Comparison of ENCODE assay signal across 19 mouse cellular contexts in genomic region chr3:54310604-54311003, GRCm38 (mm10). TPM values are rescaled to one million over a fixed set of nuclear protein-coding genes. Genes with fewer than 3 reads are reported as not detected.
DNase-seq lines count a peak whose midpoint lies in the region; ATAC-seq and TF ChIP-seq lines count a peak whose summit lies in the region.
"Had no signal": no experiment of that assay in that cellular context is flagged by ENCODE, and none has a peak within 500 bp of the region (broad histone marks: within the 10 kb centered on the region; RNA-seq: fewer than 3 reads in every experiment).

No protein-coding gene starts in this region.

- no peak overlapping the region for H3K4me2 ChIP-seq in kidney, embryonic 16.5 days (replicated peaks; ENCODE audit: low read depth, low read length)
- H3K4me2 ChIP-seq in intestine, embryonic 16.5 days (ENCODE audit: low read depth, low read length), result no peak overlapping the region
- H3K4me2 ChIP-seq: embryonic facial prominence, embryonic 13.5 days; heart, embryonic 15.5 days; limb, embryonic 15.5 days; neural tube, embryonic 12.5 days had no signal

- no peak overlapping the region for H3K9ac ChIP-seq in kidney, embryonic 16.5 days (replicated peaks; ENCODE audit: low read length)
- no peak overlapping the region for H3K9ac ChIP-seq in intestine, embryonic 16.5 days (ENCODE audit: low read depth, low read length)
- H3K9ac ChIP-seq: embryonic facial prominence, embryonic 13.5 days; forebrain, postnatal 0 days; heart, embryonic 15.5 days; limb, embryonic 15.5 days; neural tube, embryonic 12.5 days had no signal

- H3K36me3 ChIP-seq in kidney, embryonic 16.5 days (ENCODE audit: insufficient read depth, low read length), result no peaks in the 10 kb centered on the region
- no peaks in the 10 kb centered on the region for H3K36me3 ChIP-seq in intestine, embryonic 16.5 days (ENCODE audit: control insufficient read depth, insufficient read depth, low read length)
- H3K36me3 ChIP-seq: embryonic facial prominence, embryonic 13.5 days; heart, embryonic 15.5 days; limb, embryonic 15.5 days; neural tube, embryonic 12.5 days had no signal

- 0 out of 2 replicates have a peak, but pooled peaks have one; percentile 46 for ATAC-seq in kidney, embryonic 16.5 days (ENCODE audit: low FRiP score, low TSS enrichment)
- peak; percentile 26; the same call in 1 of the 2 replicates for ATAC-seq in intestine, embryonic 16.5 days
- no peak for ATAC-seq in granulocyte monocyte progenitor cell, adult 5-6 weeks (replicated peaks; ENCODE audit: poor library complexity, severe bottlenecking)
- ATAC-seq: forebrain, postnatal 0 days had no signal

- H3K27ac ChIP-seq in kidney, embryonic 16.5 days (ENCODE audit: low read length), result peak overlapping the region; percentile 7; the same call in 1 of the 2 replicates
- H3K27ac ChIP-seq in intestine, embryonic 16.5 days (ENCODE audit: low read length), result no peak overlapping the region
- no peak overlapping the region for H3K27ac ChIP-seq in left cerebral cortex, adult 2 months
- H3K27ac ChIP-seq: embryonic facial prominence, embryonic 13.5 days; heart, adult 2 months; heart, embryonic 15.5 days; limb, embryonic 15.5 days; neural tube, embryonic 12.5 days had no signal

- intact Hi-C loops in left cerebral cortex, adult 2 months (cut with DNase I), result loop anchor here (10.0 kb wide), 3 partner anchors 446 to 786 kb away; partner anchors contain the start of gene Ufm1

- H3K4me1 ChIP-seq in kidney, embryonic 16.5 days (ENCODE audit: insufficient read depth, low read length), result peaks cover 9% of the 10 kb centered on the region
- H3K4me1 ChIP-seq in intestine, embryonic 16.5 days (ENCODE audit: control insufficient read depth, insufficient read depth, low read length), result no peaks in the 10 kb centered on the region
- H3K4me1 ChIP-seq: embryonic facial prominence, embryonic 13.5 days; heart, embryonic 15.5 days; limb, embryonic 15.5 days; neural tube, embryonic 12.5 days had no signal

- no peak for TF ChIP-seq CTCF in left cerebral cortex, adult 2 months (IDR thresholded peaks at IDR 0.05)

- no peaks in the 10 kb centered on the region for H3K27me3 ChIP-seq in kidney, embryonic 16.5 days (ENCODE audit: insufficient read depth, low read length)
- H3K27me3 ChIP-seq in intestine, embryonic 16.5 days (replicated peaks; ENCODE audit: control insufficient read depth, insufficient read depth, low read length), result no peaks in the 10 kb centered on the region
- H3K27me3 ChIP-seq: embryonic facial prominence, embryonic 13.5 days; heart, embryonic 15.5 days; limb, embryonic 15.5 days; neural tube, embryonic 12.5 days had no signal

- H3K4me3 ChIP-seq in kidney, embryonic 16.5 days (ENCODE audit: low read length), result no peak overlapping the region
- H3K4me3 ChIP-seq in intestine, embryonic 16.5 days (ENCODE audit: low read length), result no peak overlapping the region
- no peak overlapping the region for H3K4me3 ChIP-seq in left cerebral cortex, adult 2 months
- H3K4me3 ChIP-seq: embryonic facial prominence, embryonic 13.5 days; heart, adult 2 months; heart, embryonic 15.5 days; limb, embryonic 15.5 days; neural tube, embryonic 12.5 days had no signal

- DNase-seq in kidney, postnatal 25 days, result no peak
- DNase-seq in R1 (ENCODE audit: low read depth, low spot score), result peak; percentile 1
- peak; percentile 19 for DNase-seq in embryo, embryonic 10.5 days (ENCODE audit: low spot score)
- DNase-seq in left cerebral cortex, adult 2 months (ENCODE audit: extremely low spot score in 1 of 2, low spot score in 2 of 2), result no peak
- DNase-seq: cerebellum, adult 9-11 months; forebrain, postnatal 0 days; gastrocnemius, postnatal 10 days; heart, adult 2 months; lung, adult 18-20 months; lung, postnatal 36 days; right cerebral cortex, postnatal 14 days; thymus, postnatal 36 days had no signal

- no peaks in the 10 kb centered on the region; the same call in 1 of the 2 replicates for H3K9me3 ChIP-seq in kidney, embryonic 16.5 days (ENCODE audit: low read length)
- H3K9me3 ChIP-seq in intestine, embryonic 16.5 days (ENCODE audit: control insufficient read depth, low read length), result no peaks in the 10 kb centered on the region
- H3K9me3 ChIP-seq: embryonic facial prominence, embryonic 13.5 days; heart, embryonic 15.5 days; limb, embryonic 15.5 days; neural tube, embryonic 12.5 days had no signal

- WGBS in kidney, embryonic 16.5 days, result 26% methylated on average over 5 of the region's 5 CpGs
- WGBS in intestine, embryonic 16.5 days, result 38% methylated on average over 5 of the region's 5 CpGs

RNA-seq across cellular contexts. Expression of gene Postn, which starts 50.3 kb away (rescaled TPM):
- 108 and 117 TPM in 2 replicates for polyA plus RNA-seq in kidney, embryonic 16.5 days (2015; fragmentation: Nextera tagmentation; extraction: Ambion mirVana)
- polyA plus RNA-seq in intestine, embryonic 16.5 days (2015; fragmentation: Nextera tagmentation; extraction: Ambion mirVana), result 110 and 116 TPM in 2 replicates
- total RNA-seq in left cerebral cortex, adult 2 months (2021), result 1 to 10 TPM; 3.2 TPM
- total RNA-seq in granulocyte monocyte progenitor cell, adult 5-6 weeks (2014; fragmentation: Nextera tagmentation), result 0.47 TPM in 1 of 2 replicates, not detected in the other
- 0.34 and 0.52 TPM in 2 replicates for total RNA-seq in granulocyte monocyte progenitor cell, adult 5-6 weeks (2017)

Comparison
In these comparisons a context has a peak if more than half of its experiments do, and no peak if none do; other contexts are left out.
1. DNase-seq: peak in R1 (single experiment) and embryo, embryonic 10.5 days (single experiment); none in kidney, postnatal 25 days (0 of 2) and left cerebral cortex, adult 2 months (0 of 2).